Mouse (Mus musculus) stomach, embryonic 15.5 days (tissue): ENCODE results near the gene March9. TPM values are rescaled to one million over a fixed set of nuclear protein-coding genes. Genes with fewer than 3 reads are reported as not detected.

Experiments
- polyA plus RNA-seq: library from polyadenylated mRNA; unstranded; fragments of >200 nt; fragmentation: Nextera tagmentation; extraction: Ambion mirVana; gene quantifications from 2 replicates; pipeline ENCODE4 v1.2.1, GENCODE M21; 2015

The March9 gene
- polyA plus RNA-seq, 1 experiment from 2014 or later: 1.2 TPM

Other genes starting within 250 kb of the March9 start
- gene Atp23, start 158.8 kb downstream of the March9 start, polyA plus RNA-seq: 17.9 and 18.2 TPM in 2 replicates
- 57.0 and 63.2 TPM in 2 replicates for gene Ctdsp2, start 81.5 kb downstream of the March9 start, polyA plus RNA-seq
- gene Avil, start 59.5 kb downstream of the March9 start, polyA plus RNA-seq: 0.52 and 0.60 TPM in 2 replicates
- 79.9 and 85.2 TPM in 2 replicates for gene Tsfm, start 29.3 kb downstream of the March9 start, polyA plus RNA-seq
- 54.3 and 55.2 TPM in 2 replicates for gene Mettl1, start 18.8 kb downstream of the March9 start, polyA plus RNA-seq
- 1.1 and 1.5 TPM in 2 replicates for gene Eef1akmt3, start 18.7 kb downstream of the March9 start, polyA plus RNA-seq
- 0.17 and 0.32 TPM in 2 replicates for gene Cyp27b1, start 11.9 kb downstream of the March9 start, polyA plus RNA-seq
- 1,443 and 1,450 TPM in 2 replicates for gene Cdk4, start 3.4 kb upstream of the March9 start, polyA plus RNA-seq
- 154 and 163 TPM in 2 replicates for gene Tspan31, start 10.1 kb upstream of the March9 start, polyA plus RNA-seq
- gene Agap2, start 15.1 kb upstream of the March9 start, polyA plus RNA-seq: 0.28 and 0.67 TPM in 2 replicates
- 100 and 108 TPM in 2 replicates for gene Os9, start 60.9 kb upstream of the March9 start, polyA plus RNA-seq
- gene B4galnt1, start 105.0 kb upstream of the March9 start, polyA plus RNA-seq: 29.4 and 31.4 TPM in 2 replicates
- 1.1 and 1.3 TPM in 2 replicates for gene Slc26a10, start 120.5 kb upstream of the March9 start, polyA plus RNA-seq
- 65.9 and 69.9 TPM in 2 replicates for gene Arhgef25, start 129.9 kb upstream of the March9 start, polyA plus RNA-seq
- gene Dtx3, start 135.5 kb upstream of the March9 start, polyA plus RNA-seq: 90.4 and 106 TPM in 2 replicates
- 29.9 and 32.3 TPM in 2 replicates for gene Pip4k2c, start 151.4 kb upstream of the March9 start, polyA plus RNA-seq
- 5.6 and 6.2 TPM in 2 replicates for gene Kif5a, start 203.2 kb upstream of the March9 start, polyA plus RNA-seq
- gene Dctn2, start 206.2 kb upstream of the March9 start, polyA plus RNA-seq: 161 and 169 TPM in 2 replicates
- gene Mbd6, start 228.8 kb upstream of the March9 start, polyA plus RNA-seq: 18.6 and 19.4 TPM in 2 replicates